Mouse (Mus musculus) kidney, postnatal 36 days (tissue): ENCODE data around the gene Ncdn.

Source experiments
- DNase-seq, 2 experiments: peaks; one replicate each; pipeline ENCODE4 v3.0.0; 2021 to 2022; ENCODE audit warnings: mixed read lengths in 2 of 2

Ncdn gene

DNA sequence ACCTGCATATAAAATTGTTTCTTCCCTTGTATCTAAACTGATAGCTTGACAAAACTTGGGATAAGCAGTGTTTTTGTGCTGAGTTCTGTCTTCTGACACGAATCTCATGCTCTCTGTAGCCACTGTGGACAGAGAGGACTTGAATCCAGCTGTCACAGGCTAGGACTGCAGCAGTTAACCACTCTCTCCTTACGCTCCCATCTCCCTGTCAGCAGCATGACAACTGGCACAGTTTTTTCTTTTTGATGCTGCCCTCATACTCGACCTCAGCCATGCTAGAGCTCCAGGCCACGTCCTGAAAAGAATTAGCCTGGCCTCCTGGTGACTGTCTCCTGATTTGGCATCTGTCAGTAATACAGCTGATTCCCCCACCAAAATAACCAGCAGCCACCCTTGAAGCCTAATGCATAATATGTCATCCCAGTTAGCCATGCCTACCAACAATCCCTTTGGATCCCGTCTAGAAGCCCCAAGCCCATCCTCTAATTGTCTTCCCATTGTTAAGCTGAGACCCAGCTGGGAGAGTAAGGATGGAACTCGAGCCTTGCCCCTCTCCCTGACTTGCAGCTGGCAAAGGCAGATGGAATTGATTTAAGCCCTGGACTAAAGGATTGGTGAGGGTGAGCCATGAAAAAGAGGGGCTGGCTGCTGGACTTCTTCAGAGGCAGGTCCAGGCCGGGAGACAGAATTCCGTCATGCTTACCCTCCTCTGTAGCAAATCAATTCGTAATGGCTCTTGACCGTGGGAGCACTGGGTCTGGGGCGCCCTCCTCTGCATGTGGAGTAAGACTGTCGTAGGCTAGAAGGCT lies 46.4 kb downstream of the Ncdn start:
- DNase-seq, result no peak

DNA sequence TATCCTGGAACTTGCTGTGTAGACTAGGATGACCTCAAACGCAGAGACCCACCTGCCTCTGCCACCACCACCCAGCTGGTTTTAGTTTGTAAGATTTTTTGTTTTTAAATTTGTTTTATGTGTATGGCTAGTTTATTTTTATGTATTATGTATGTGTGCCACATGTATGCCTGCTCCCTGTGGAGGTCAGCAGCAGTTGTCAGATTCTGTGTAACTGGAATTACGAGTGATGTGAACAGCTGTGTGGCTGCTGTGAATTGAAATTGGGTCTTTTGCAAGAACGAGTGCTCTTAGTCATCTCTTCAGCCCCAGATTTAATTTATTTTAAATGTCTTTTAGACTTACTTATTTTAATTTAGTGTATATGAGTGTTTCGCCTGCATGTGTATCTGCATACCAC lies 56.3 kb downstream of the Ncdn start:
- no peak for DNase-seq
